ENCODE assay signal across 22 mouse cellular contexts in the genomic region with DNA sequence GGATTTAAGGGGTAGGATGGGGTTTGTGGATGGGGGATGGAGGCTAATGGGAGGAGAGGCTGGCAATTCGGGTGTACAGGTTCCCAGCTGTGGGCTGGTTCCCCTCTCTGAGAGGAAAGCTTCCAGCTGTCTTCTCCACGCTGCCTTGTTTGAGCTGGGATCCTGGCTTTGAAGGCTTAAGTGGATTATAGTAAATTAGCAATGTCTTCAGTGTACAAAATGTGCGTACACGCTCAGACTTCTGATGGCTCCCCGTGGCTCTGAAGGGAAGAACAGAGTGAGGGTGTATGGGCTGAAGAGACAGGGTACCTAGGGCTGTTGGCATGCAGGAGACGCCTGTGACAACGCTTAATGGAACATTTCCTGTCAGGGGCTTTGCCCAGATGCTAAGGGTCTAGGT.
DNase-seq lines count a peak whose midpoint lies in the region; ATAC-seq and TF ChIP-seq lines count a peak whose summit lies in the region.
"Had no signal": no experiment of that assay in that cellular context is flagged by ENCODE, and none has a peak within 500 bp of the region (broad histone marks: within the 10 kb centered on the region; RNA-seq: fewer than 3 reads in every experiment).

No protein-coding gene starts in this region.

- WGBS in midbrain, embryonic 12.5 days = 28% methylated on average over 7 of the region's 7 CpGs
- 25% methylated on average over 7 of the region's 7 CpGs for WGBS in midbrain, postnatal 0 days
- WGBS in forebrain, postnatal 0 days = 33% methylated on average over 7 of the region's 7 CpGs

- H3K9ac ChIP-seq in midbrain, embryonic 12.5 days (replicated peaks) = no peak overlapping the region
- no peak overlapping the region for H3K9ac ChIP-seq in midbrain, postnatal 0 days (replicated peaks; ENCODE audit: low read length, poor library complexity, severe bottlenecking)
- H3K9ac ChIP-seq in forebrain, postnatal 0 days = no peak overlapping the region
- H3K9ac ChIP-seq: intestine, embryonic 15.5 days; limb, embryonic 13.5 days; lung, embryonic 15.5 days; neural tube, embryonic 13.5 days had no signal

- no peak; the same call in 1 of the 2 replicates for ATAC-seq in midbrain, embryonic 12.5 days (ENCODE audit: low FRiP score, low read depth)
- ATAC-seq in midbrain, postnatal 0 days (ENCODE audit: low FRiP score) = no peak; the same call in 1 of the 2 replicates
- ATAC-seq in forebrain, postnatal 0 days = peak; percentile 28; the same call in 1 of the 2 replicates
- ATAC-seq: hindbrain, postnatal 0 days; intestine, embryonic 15.5 days had no signal

- H3K27ac ChIP-seq in midbrain, embryonic 12.5 days (replicated peaks) = peak overlapping the region; percentile 39; the same call in 1 of the 2 replicates
- no peak overlapping the region for H3K27ac ChIP-seq in midbrain, postnatal 0 days (ENCODE audit: low read depth, low read length)
- H3K27ac ChIP-seq in forebrain, postnatal 0 days (ENCODE audit: low read depth, low read length) = no peak overlapping the region
- H3K27ac ChIP-seq: intestine, embryonic 15.5 days; limb, embryonic 13.5 days; lung, embryonic 15.5 days had no signal

- intact Hi-C loops in heart, postnatal 10 days (cut with DNase I) = no loop called here

- no peak for TF ChIP-seq CTCF in midbrain, postnatal 0 days (IDR thresholded peaks at IDR 0.05)
- TF ChIP-seq CTCF in forebrain, postnatal 0 days (IDR thresholded peaks at IDR 0.05; ENCODE audit: low read depth) = no peak

- peaks cover 29% of the 10 kb centered on the region for H3K4me1 ChIP-seq in midbrain, embryonic 12.5 days
- H3K4me1 ChIP-seq in midbrain, postnatal 0 days (ENCODE audit: insufficient read depth, low read length) = peaks cover 6% of the 10 kb centered on the region
- H3K4me1 ChIP-seq in forebrain, postnatal 0 days (ENCODE audit: insufficient read depth) = peaks cover 6% of the 10 kb centered on the region; the same call in 1 of the 2 replicates
- H3K4me1 ChIP-seq: intestine, embryonic 15.5 days; lung, embryonic 15.5 days had no signal

- no peaks in the 10 kb centered on the region for H3K27me3 ChIP-seq in midbrain, embryonic 12.5 days
- no peaks in the 10 kb centered on the region for H3K27me3 ChIP-seq in midbrain, postnatal 0 days (ENCODE audit: insufficient read depth, low read length)
- no peaks in the 10 kb centered on the region for H3K27me3 ChIP-seq in forebrain, postnatal 0 days (ENCODE audit: insufficient read depth, low read length)
- H3K27me3 ChIP-seq: intestine, embryonic 15.5 days; lung, embryonic 15.5 days had no signal

- H3K4me2 ChIP-seq in midbrain, embryonic 12.5 days (replicated peaks) = no peak overlapping the region
- H3K4me2 ChIP-seq in midbrain, postnatal 0 days (ENCODE audit: low read depth, low read length, poor library complexity, severe bottlenecking) = no peak overlapping the region
- H3K4me2 ChIP-seq in forebrain, postnatal 0 days (ENCODE audit: low read depth) = no peak overlapping the region
- H3K4me2 ChIP-seq: intestine, embryonic 15.5 days; liver, embryonic 11.5 days; lung, embryonic 15.5 days; neural tube, embryonic 13.5 days had no signal

- H3K4me3 ChIP-seq in midbrain, embryonic 12.5 days = no peak overlapping the region
- no peak overlapping the region for H3K4me3 ChIP-seq in midbrain, postnatal 0 days (ENCODE audit: low read depth, low read length)
- no peak overlapping the region for H3K4me3 ChIP-seq in forebrain, postnatal 0 days (ENCODE audit: low read depth, low read length)
- H3K4me3 ChIP-seq: intestine, embryonic 15.5 days; limb, embryonic 13.5 days; lung, embryonic 15.5 days; neural tube, embryonic 13.5 days had no signal

- DNase-seq in heart, adult 11 months = peak; percentile 73
- DNase-seq in heart, postnatal 10 days = no peak
- no peak for DNase-seq in midbrain, postnatal 0 days (ENCODE audit: low spot score)
- DNase-seq in forebrain, postnatal 0 days = no peak
- DNase-seq in kidney, postnatal 14 days = no peak
- no peak for DNase-seq in gastrocnemius, postnatal 25 days
- DNase-seq: adrenal gland, postnatal 10 days; B cell, adult 2 months; cerebellum, adult 11-12 months; cerebellum, adult 9-11 months; kidney, adult 2 months; kidney, postnatal 4 days; retina, postnatal 1 day; right cerebral cortex, postnatal 14 days; thymus, postnatal 4 days had no signal

- peaks cover 20% of the 10 kb centered on the region for H3K36me3 ChIP-seq in midbrain, embryonic 12.5 days
- no peaks in the 10 kb centered on the region for H3K36me3 ChIP-seq in midbrain, postnatal 0 days (ENCODE audit: insufficient read depth, low read length)
- H3K36me3 ChIP-seq in forebrain, postnatal 0 days (ENCODE audit: insufficient read depth) = no peaks in the 10 kb centered on the region
- H3K36me3 ChIP-seq: intestine, embryonic 15.5 days; limb, embryonic 13.5 days; lung, embryonic 15.5 days; neural tube, embryonic 13.5 days had no signal

- H3K9me3 ChIP-seq in midbrain, embryonic 12.5 days = no peaks in the 10 kb centered on the region
- H3K9me3 ChIP-seq in midbrain, postnatal 0 days (ENCODE audit: low read length) = no peaks in the 10 kb centered on the region
- no peaks in the 10 kb centered on the region for H3K9me3 ChIP-seq in forebrain, postnatal 0 days (ENCODE audit: low read length)
- H3K9me3 ChIP-seq: intestine, embryonic 15.5 days; limb, embryonic 13.5 days; lung, embryonic 15.5 days; neural tube, embryonic 13.5 days had no signal
